19 mouse cellular contexts compared by ENCODE assay signal in the genomic region with DNA sequence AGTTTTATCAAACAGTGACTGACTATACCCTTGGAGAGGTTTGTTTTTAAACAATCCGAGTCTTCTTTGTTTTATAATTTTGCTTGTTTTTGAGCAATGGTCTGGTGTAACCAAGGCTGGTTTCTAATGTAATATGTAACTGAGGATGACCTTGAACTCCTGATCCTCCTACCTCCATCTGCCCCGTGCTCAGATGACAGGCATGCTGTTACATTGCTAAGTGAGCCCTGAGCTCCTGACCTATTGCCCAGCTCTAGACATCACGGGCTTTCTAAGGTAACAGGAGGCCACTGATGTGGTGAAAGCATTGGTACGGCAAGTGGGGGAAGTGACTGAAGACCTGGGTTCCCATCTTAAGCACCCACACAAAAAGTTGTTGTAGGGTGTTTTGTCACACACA. TPM values are rescaled to one million over a fixed set of nuclear protein-coding genes. Genes with fewer than 3 reads are reported as not detected.
DNase-seq lines count a peak whose midpoint lies in the region; ATAC-seq and TF ChIP-seq lines count a peak whose summit lies in the region.
"Had no signal": no experiment of that assay in that cellular context is flagged by ENCODE, and none has a peak within 500 bp of the region (broad histone marks: within the 10 kb centered on the region; RNA-seq: fewer than 3 reads in every experiment).

No protein-coding gene starts in this region.

- DNase-seq in gastrocnemius, adult 2 months, result no peak
- no peak for DNase-seq in gastrocnemius, postnatal 25 days
- DNase-seq in liver, adult 2 months (ENCODE audit: extremely low read depth, low read depth, low spot score), result peak; percentile 90
- DNase-seq in liver, embryonic 11.5 days (ENCODE audit: low spot score), result no peak
- no peak for DNase-seq in spleen, adult 2 months (ENCODE audit: low read depth in 1 of 2, low spot score in 2 of 2)
- DNase-seq in spleen, postnatal 4 days (ENCODE audit: low spot score in 2 of 2), result no peak
- no peak for DNase-seq in adrenal gland, postnatal 36 days
- DNase-seq: adrenal gland, postnatal 10 days; B cell, adult 2 months; cerebellum, adult 2 months; cerebellum, postnatal 10 days; forebrain, postnatal 0 days; gastrocnemius, postnatal 36 days had no signal

- no peaks in the 10 kb centered on the region for H3K36me3 ChIP-seq in liver, adult 2 months (ENCODE audit: control insufficient read depth, insufficient read depth, low read length)
- peaks cover 6% of the 10 kb centered on the region for H3K36me3 ChIP-seq in liver, embryonic 11.5 days (ENCODE audit: control insufficient read depth, insufficient read depth, low read length)
- 0 out of 2 replicates have a peak, but pooled peaks cover 1% of the 10 kb centered on the region for H3K36me3 ChIP-seq in spleen, adult 2 months (ENCODE audit: control insufficient read depth, insufficient read depth, low read length)

- no peak for TF ChIP-seq CTCF in gastrocnemius, adult 2 months (IDR thresholded peaks at IDR 0.05)
- no peak for TF ChIP-seq CTCF in liver, adult 2 months (IDR thresholded peaks at IDR 0.05; ENCODE audit: low read depth, low read length)
- TF ChIP-seq CTCF in spleen, adult 2 months (IDR thresholded peaks at IDR 0.05; ENCODE audit: extremely low read depth, insufficient read depth, insufficient read length, insufficient replicate concordance), result no peak

- H3K4me2 ChIP-seq in liver, embryonic 11.5 days, result no peak overlapping the region
- H3K4me2 ChIP-seq: forebrain, embryonic 13.5 days; heart, embryonic 13.5 days; hindbrain, embryonic 13.5 days had no signal

- H3K9me3 ChIP-seq in liver, embryonic 11.5 days (ENCODE audit: control insufficient read depth, low read length), result no peaks in the 10 kb centered on the region
- H3K9me3 ChIP-seq: forebrain, embryonic 13.5 days; heart, embryonic 13.5 days; hindbrain, embryonic 13.5 days had no signal

- peaks cover 29% of the 10 kb centered on the region for H3K4me1 ChIP-seq in liver, adult 2 months (ENCODE audit: control insufficient read depth, insufficient read depth, low read length)
- H3K4me1 ChIP-seq in liver, embryonic 11.5 days (replicated peaks; ENCODE audit: control insufficient read depth, insufficient read depth, low read length), result peaks cover 11% of the 10 kb centered on the region; the same call in 1 of the 2 replicates
- H3K4me1 ChIP-seq in spleen, adult 2 months (ENCODE audit: control insufficient read depth, insufficient read depth, insufficient read length), result peaks cover 6% of the 10 kb centered on the region; the same call in 1 of the 2 replicates

- no peaks in the 10 kb centered on the region for H3K27me3 ChIP-seq in liver, adult 2 months (ENCODE audit: control insufficient read depth, insufficient read depth, low read length)
- H3K27me3 ChIP-seq in liver, embryonic 11.5 days (replicated peaks; ENCODE audit: control insufficient read depth, insufficient read depth, low read length), result no peaks in the 10 kb centered on the region
- H3K27me3 ChIP-seq in spleen, adult 2 months (ENCODE audit: control insufficient read depth, insufficient read depth, low read length), result no peaks in the 10 kb centered on the region
- H3K27me3 ChIP-seq: forebrain, embryonic 13.5 days; heart, embryonic 13.5 days; hindbrain, embryonic 13.5 days had no signal

- no peak overlapping the region for H3K9ac ChIP-seq in liver, adult 2 months (ENCODE audit: low read depth, low read length)
- no peak overlapping the region for H3K9ac ChIP-seq in liver, embryonic 11.5 days (ENCODE audit: low read depth, low read length)
- H3K9ac ChIP-seq: forebrain, embryonic 13.5 days; forebrain, postnatal 0 days; hindbrain, embryonic 13.5 days had no signal

- ATAC-seq in liver, embryonic 11.5 days (replicated peaks; ENCODE audit: low FRiP score), result no peak
- ATAC-seq: CD4-positive, CD25-positive, alpha-beta regulatory T cell, adult 4 months; forebrain, embryonic 13.5 days; forebrain, postnatal 0 days; hindbrain, postnatal 0 days had no signal

- intact Hi-C loops in gastrocnemius, adult 2 months (cut with DNase I), result no loop called here

- 23% methylated on average over 4 of the region's 4 CpGs for WGBS in liver, adult 2 months
- 79% methylated on average over 4 of the region's 4 CpGs for WGBS in liver, embryonic 11.5 days
- WGBS in spleen, adult 2 months, result 83% methylated on average over 4 of the region's 4 CpGs

- 0 out of 2 replicates have a peak, but pooled peaks cover 7% of the 10 kb centered on the region for H3K79me2 ChIP-seq in liver, adult 2 months (ENCODE audit: control insufficient read depth, insufficient read depth, low read length)

- H3K27ac ChIP-seq in gastrocnemius, adult 2 months, result peak overlapping the region; percentile 71
- peak overlapping the region; percentile 71 for H3K27ac ChIP-seq in liver, adult 2 months (replicated peaks; ENCODE audit: insufficient read depth, low read depth, low read length)
- H3K27ac ChIP-seq in liver, embryonic 11.5 days (ENCODE audit: low read depth, low read length), result no peak overlapping the region
- H3K27ac ChIP-seq in spleen, adult 2 months (ENCODE audit: insufficient read depth, low read length), result peak overlapping the region; percentile 51; the same call in 1 of the 2 replicates
- H3K27ac ChIP-seq: embryonic facial prominence, embryonic 10.5 days; forebrain, embryonic 13.5 days; heart, embryonic 13.5 days; hindbrain, postnatal 0 days had no signal

- no peak for TF ChIP-seq POLR2A in liver, adult 2 months (IDR thresholded peaks at IDR 0.05; ENCODE audit: extremely low read depth, insufficient read depth, low read length)
- no peak for TF ChIP-seq POLR2A in spleen, adult 2 months (IDR thresholded peaks at IDR 0.05; ENCODE audit: low read depth, low read length)

- no peak overlapping the region for H3K4me3 ChIP-seq in gastrocnemius, adult 2 months
- no peak overlapping the region for H3K4me3 ChIP-seq in liver, adult 2 months (ENCODE audit: insufficient read depth, low read depth, low read length)
- no peak overlapping the region for H3K4me3 ChIP-seq in liver, embryonic 11.5 days (ENCODE audit: low read depth, low read length)
- H3K4me3 ChIP-seq in spleen, adult 2 months (ENCODE audit: extremely low read depth, insufficient read depth, insufficient read length), result no peak overlapping the region
- H3K4me3 ChIP-seq: embryonic facial prominence, embryonic 10.5 days; forebrain, embryonic 13.5 days; heart, embryonic 13.5 days; hindbrain, embryonic 13.5 days had no signal

RNA-seq across cellular contexts. Expression of gene Haus8, which starts 35.2 kb away (rescaled TPM):
- total RNA-seq in gastrocnemius, adult 2 months (2021), result 1 to 10 TPM; 5.5 to 7.9 TPM
- total RNA-seq in gastrocnemius, postnatal 25 days (2021), result 10 to 100 TPM in 1 of 2 experiments, 1 to 10 TPM in 1; 7.4 to 11.3 TPM
- 4.0 and 5.8 TPM in 2 replicates for total RNA-seq in liver, adult 2 months (2014; rRNA removed)
- polyA plus RNA-seq in liver, adult 2 months (2012; rRNA removed), result 2.1 and 2.8 TPM in 2 replicates
- polyA plus RNA-seq in liver, embryonic 11.5 days (2014; fragmentation: Nextera tagmentation; extraction: Ambion mirVana), result 73.3 and 77.0 TPM in 2 replicates
- 13.3 and 15.9 TPM in 2 replicates for polyA plus RNA-seq in spleen, adult 2 months (2012; rRNA removed)
- total RNA-seq in adrenal gland, postnatal 36 days (2021), result 10 to 100 TPM; 13.5 to 16.5 TPM

RNA-seq across cellular contexts. Expression of gene Myo9b, which starts 35.4 kb away (rescaled TPM):
- 1 to 10 TPM; 6.1 to 9.3 TPM for total RNA-seq in gastrocnemius, adult 2 months (2021)
- total RNA-seq in gastrocnemius, postnatal 25 days (2021), result 10 to 100 TPM in 1 of 2 experiments, 1 to 10 TPM in 1; 9.1 to 12.2 TPM
- 8.6 and 12.8 TPM in 2 replicates for total RNA-seq in liver, adult 2 months (2014; rRNA removed)
- polyA plus RNA-seq in liver, adult 2 months (2012; rRNA removed), result 6.6 and 7.6 TPM in 2 replicates
- polyA plus RNA-seq in liver, embryonic 11.5 days (2014; fragmentation: Nextera tagmentation; extraction: Ambion mirVana), result 19.0 and 20.2 TPM in 2 replicates
- polyA plus RNA-seq in spleen, adult 2 months (2012; rRNA removed), result 47.6 and 50.4 TPM in 2 replicates
- 10 to 100 TPM; 32.0 to 41.0 TPM for total RNA-seq in adrenal gland, postnatal 36 days (2021)

RNA-seq across cellular contexts. Expression of gene Use1, which starts 58.7 kb away (rescaled TPM):
- 100 to 1,000 TPM in 1 of 2 experiments, 10 to 100 TPM in 1; 79.7 to 104 TPM for total RNA-seq in gastrocnemius, adult 2 months (2021)
- 10 to 100 TPM; 84.5 to 94.4 TPM for total RNA-seq in gastrocnemius, postnatal 25 days (2021)
- total RNA-seq in liver, adult 2 months (2014; rRNA removed), result 76.6 and 82.2 TPM in 2 replicates
- 60.2 and 69.9 TPM in 2 replicates for polyA plus RNA-seq in liver, adult 2 months (2012; rRNA removed)
- 86.9 and 97.8 TPM in 2 replicates for polyA plus RNA-seq in liver, embryonic 11.5 days (2014; fragmentation: Nextera tagmentation; extraction: Ambion mirVana)
- polyA plus RNA-seq in spleen, adult 2 months (2012; rRNA removed), result 104 and 113 TPM in 2 replicates
- total RNA-seq in adrenal gland, postnatal 36 days (2021), result 100 to 1,000 TPM; 192 to 200 TPM
